Mouse (Mus musculus) forebrain, postnatal 0 days (tissue): ENCODE data around the gene Acsl1. TPM values are rescaled to one million over a fixed set of nuclear protein-coding genes. Genes with fewer than 3 reads are reported as not detected.

ENCODE experiments used
- ATAC-seq: fragments of 200-750 bp; cut with Nextera tagmentation; 2 replicates; pipeline ENCODE4 v1.8.0; 2017; ENCODE audit warnings: mild to moderate bottlenecking, moderate library complexity
- DNase-seq: peaks from one replicate; pipeline ENCODE4 v3.0.0-alpha.2; 2015
- H3K27ac ChIP-seq: fragments of 300-500 bp; sonication (generic); 2 replicates; pipeline ENCODE4 v1.5.1; 2014; ENCODE audit warnings: low read depth, mild to moderate bottlenecking, antibody characterized with exemption, low read length, moderate library complexity, mixed read lengths
- H3K27me3 ChIP-seq: fragments of 300-500 bp; sonication (generic); 2 replicates; pipeline ENCODE4 v1.6.1; 2014; ENCODE audit warnings: mild to moderate bottlenecking, low read length, mixed read lengths; ENCODE audit not compliant: insufficient read depth
- H3K36me3 ChIP-seq: fragments of 300-500 bp; sonication (generic); 2 replicates; pipeline ENCODE4 v1.6.1; 2014; ENCODE audit warnings: mild to moderate bottlenecking, moderate library complexity; ENCODE audit not compliant: insufficient read depth
- H3K4me1 ChIP-seq: fragments of 300-500 bp; sonication (generic); 2 replicates; pipeline ENCODE4 v1.6.1; 2014; ENCODE audit warnings: antibody characterized with exemption; ENCODE audit not compliant: insufficient read depth
- H3K4me2 ChIP-seq: fragments of 300-500 bp; sonication (generic); 2 replicates; pipeline ENCODE4 v1.6.1; 2014; ENCODE audit warnings: low read depth, mild to moderate bottlenecking, moderate library complexity
- H3K4me3 ChIP-seq: fragments of 300-500 bp; sonication (generic); 2 replicates; pipeline ENCODE4 v1.5.1; 2014; ENCODE audit warnings: low read depth, low read length, mixed read lengths
- H3K9ac ChIP-seq: fragments of 300-500 bp; sonication (generic); 2 replicates; pipeline ENCODE4 v1.6.1; 2014; ENCODE audit warnings: mild to moderate bottlenecking
- H3K9me3 ChIP-seq: fragments of 300-500 bp; sonication (generic); 2 replicates; pipeline ENCODE4 v1.6.1; 2016; ENCODE audit warnings: low read length
- CTCF ChIP-seq: sonication (generic); IDR thresholded peaks from 2 replicates; pipeline ENCODE4 v1.5.1; 2016; ENCODE audit warnings: antibody characterized with exemption, control low read depth, low read depth
- WGBS: fragments of 180-500 bp; shearing (Covaris S2); extraction: QIAGEN DNeasy Blood & Tissue Kit; methylation state at CpG from one replicate; pipeline ENCODE4 v1.1.7; 2014; 5-methylcytosine and 5-hydroxymethylcytosine counted together
- polyA plus RNA-seq: library from polyadenylated mRNA; unstranded; fragments of >200 nt; fragmentation: Nextera tagmentation; extraction: Ambion mirVana; gene quantifications from 2 replicates; pipeline ENCODE4 v1.2.1, GENCODE M21; 2015
- total RNA-seq: library from RNA; depleted of rRNA; stranded (reverse); fragments of >200 nt; gene quantifications from 2 replicates; pipeline ENCODE4 v1.2.3, GENCODE M21; 2014

Acsl1 gene
- total and polyA plus RNA-seq, 2 experiments from 2014 or later: 26.2 to 44.2 TPM

- no peak for DNase-seq
- TF ChIP-seq CTCF: no peak
- 88% methylated on average over 2 of the region's 2 CpGs for WGBS
- no peaks in the 10 kb centered on the region for H3K27me3 ChIP-seq
- no peak overlapping the region for H3K4me3 ChIP-seq
- H3K36me3 ChIP-seq: no peaks in the 10 kb centered on the region
- no peak overlapping the region for H3K9ac ChIP-seq
- no peaks in the 10 kb centered on the region for H3K9me3 ChIP-seq
- H3K4me1 ChIP-seq: peaks cover 3% of the 10 kb centered on the region; the same call in 1 of the 2 replicates
- ATAC-seq: no peak
- H3K27ac ChIP-seq: no peak overlapping the region
- H3K4me2 ChIP-seq: no peak overlapping the region
Measured at GRCm38 (mm10) chr8:46468400-46468799, 2.4 kb upstream of the Acsl1 start.

DNA sequence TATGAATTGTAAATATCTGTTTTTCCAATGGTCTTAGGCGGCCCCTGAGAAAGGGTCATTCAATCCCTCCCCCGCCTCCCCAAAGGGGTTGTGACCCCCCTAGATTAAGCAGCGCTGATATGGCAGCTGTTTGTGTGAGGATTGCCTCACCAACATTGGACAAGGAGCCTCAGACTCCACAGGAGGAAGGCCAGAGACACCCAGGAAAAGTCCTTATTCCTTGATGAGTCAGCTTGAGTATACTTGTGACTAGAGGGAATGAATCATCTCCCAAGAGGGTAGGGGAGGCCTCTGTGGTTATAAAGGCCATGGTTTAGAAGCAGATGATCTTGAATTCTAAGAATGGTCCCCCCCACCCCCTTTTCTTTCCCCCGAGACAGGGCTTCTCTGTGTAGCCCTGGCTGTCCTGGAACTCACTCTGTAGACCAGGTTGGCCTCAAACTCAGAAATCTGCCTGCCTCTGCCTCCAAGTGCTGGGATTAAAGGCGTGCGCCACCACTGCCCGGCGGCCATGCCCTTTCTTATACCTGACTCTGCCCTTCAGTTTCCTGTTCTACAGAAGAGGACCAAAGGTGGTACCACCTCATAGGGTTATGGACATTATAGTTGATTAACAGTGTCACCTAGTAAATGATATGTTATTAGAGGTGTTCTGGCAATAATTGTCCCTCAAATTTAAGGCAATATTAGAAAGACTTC lies 1.6 kb upstream of the Acsl1 start:
- Histone ChIP-seq H3K36me3 (no peaks in the 10 kb centered on the region), H3K9ac (no peak overlapping the region), H3K9me3 (no peaks in the 10 kb centered on the region), H3K4me3 (no peak overlapping the region), H3K27me3 (no peaks in the 10 kb centered on the region), H3K4me2 (no peak overlapping the region), H3K4me1 (peaks cover 3% of the 10 kb centered on the region; the same call in 1 of the 2 replicates), H3K27ac (no peak overlapping the region)
- no peak for TF ChIP-seq CTCF
- 93% methylated on average over 8 of the region's 8 CpGs for WGBS
- ATAC-seq: no peak
- DNase-seq: no peak

DNA sequence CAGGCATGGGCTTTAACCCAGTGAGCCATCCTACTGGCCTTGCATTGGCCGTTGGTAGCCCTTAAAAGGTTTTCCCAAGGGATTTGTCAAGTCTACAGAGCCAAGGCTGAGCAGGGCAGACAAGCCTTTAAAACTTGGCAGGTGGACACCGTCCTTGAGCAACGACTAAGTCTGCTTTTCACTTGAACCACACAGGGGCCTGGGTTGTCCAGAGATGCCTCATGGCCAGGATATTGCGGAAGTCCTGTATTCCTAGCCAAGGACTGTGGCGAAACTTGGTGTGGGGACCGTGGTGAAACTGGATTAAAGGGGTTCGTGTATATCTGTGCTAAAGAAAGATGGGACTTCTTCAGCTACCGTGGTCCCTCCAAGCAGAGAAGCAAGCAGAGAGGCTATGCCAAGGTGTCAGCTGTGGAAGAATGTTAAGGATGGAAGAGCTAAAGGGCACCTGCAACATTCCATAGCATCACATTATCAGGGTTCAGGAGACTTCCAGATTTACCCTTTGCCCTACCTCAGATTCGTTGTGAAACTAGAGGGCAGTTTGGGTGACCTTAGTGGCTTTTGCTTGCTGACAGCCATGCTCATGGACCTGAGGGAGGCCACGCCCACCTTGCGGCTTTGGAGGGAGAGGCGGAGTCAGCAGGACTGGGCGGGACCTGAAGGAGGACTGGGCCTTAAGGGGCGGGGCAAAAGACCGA lies 596 bp upstream of the Acsl1 start:
- WGBS: 39% methylated on average over 15 of the region's 15 CpGs
- Histone ChIP-seq H3K9me3 (no peaks in the 10 kb centered on the region), H3K27me3 (no peaks in the 10 kb centered on the region), H3K36me3 (no peaks in the 10 kb centered on the region), H3K4me1 (peaks cover 3% of the 10 kb centered on the region; the same call in 1 of the 2 replicates), H3K4me3 (peak overlapping the region; percentile 81), H3K4me2 (peak overlapping the region; percentile 80), H3K27ac (peak overlapping the region; percentile 90), H3K9ac (no peak overlapping the region; the same call in 1 of the 2 replicates)
- no peak for TF ChIP-seq CTCF
- peak; percentile 23 for ATAC-seq
- no peak for DNase-seq

DNA sequence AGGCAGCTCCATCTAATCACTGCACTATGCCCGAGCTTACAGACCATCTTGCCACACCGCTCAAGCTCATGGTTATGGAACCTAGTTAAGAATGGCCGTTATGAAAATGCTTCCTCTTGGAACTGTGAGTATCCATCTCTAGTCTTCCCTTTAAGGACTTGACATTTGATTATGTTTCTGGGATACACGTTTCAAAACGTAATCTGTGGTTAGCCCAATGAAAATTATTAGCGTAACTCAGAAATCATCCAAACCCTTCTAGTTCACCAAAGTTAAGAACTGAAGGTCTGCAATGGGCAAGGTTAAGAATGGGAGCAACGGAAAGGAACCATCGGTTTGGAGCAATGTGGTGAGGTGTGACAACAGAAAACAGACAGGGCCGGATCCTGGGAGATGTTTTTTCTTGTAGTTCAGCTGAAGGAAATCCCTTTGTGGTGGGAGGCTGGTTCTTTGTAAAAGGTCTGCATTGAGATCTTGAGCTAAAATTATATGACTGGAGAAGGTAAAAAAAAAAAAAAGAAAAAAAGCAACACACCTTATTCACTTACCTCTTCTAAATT lies 1.2 kb downstream of the Acsl1 start:
- Histone ChIP-seq H3K9me3 (no peaks in the 10 kb centered on the region), H3K4me3 (peak overlapping the region; percentile 81), H3K9ac (peak overlapping the region; percentile 94), H3K36me3 (no peaks in the 10 kb centered on the region), H3K4me2 (peak overlapping the region; percentile 80), H3K27ac (peak overlapping the region; percentile 90; the same call in 1 of the 2 replicates), H3K4me1 (peaks cover 3% of the 10 kb centered on the region; the same call in 1 of the 2 replicates), H3K27me3 (no peaks in the 10 kb centered on the region)
- TF ChIP-seq CTCF: no peak
- ATAC-seq: no peak
- DNase-seq: no peak
- 35% methylated on average over 9 of the region's 9 CpGs for WGBS

- Histone ChIP-seq H3K36me3 (no peaks in the 10 kb centered on the region), H3K4me1 (peaks cover 3% of the 10 kb centered on the region; the same call in 1 of the 2 replicates), H3K9ac (no peak overlapping the region), H3K9me3 (no peaks in the 10 kb centered on the region), H3K27ac (no peak overlapping the region), H3K27me3 (no peaks in the 10 kb centered on the region), H3K4me3 (no peak overlapping the region), H3K4me2 (no peak overlapping the region)
- DNase-seq: no peak
- TF ChIP-seq CTCF: no peak
- no peak for ATAC-seq
- 95% methylated on average over 3 of the region's 3 CpGs for WGBS
Measured at GRCm38 (mm10) chr8:46474120-46474519, 3.3 kb downstream of the Acsl1 start.

DNA sequence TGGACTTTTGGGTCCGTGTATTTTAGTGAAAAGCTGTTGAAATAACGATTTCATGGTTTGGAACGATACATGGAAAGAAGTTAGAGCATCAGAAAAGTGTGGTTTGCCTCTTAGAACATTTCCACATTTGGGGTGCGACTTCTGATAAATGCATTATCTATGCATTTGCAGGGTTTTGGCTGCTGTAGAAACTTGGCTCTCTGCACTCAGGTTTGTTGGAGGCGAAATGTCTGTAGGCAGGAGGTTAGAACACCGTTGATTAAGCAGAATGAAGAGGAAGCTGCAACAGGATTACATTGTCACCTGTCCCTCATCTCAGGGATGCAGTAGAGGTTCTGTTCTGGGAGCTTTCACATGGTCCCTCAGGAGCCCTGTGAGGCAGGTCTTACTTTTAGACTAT lies 3.8 kb downstream of the Acsl1 start:
- Histone ChIP-seq H3K4me2 (no peak overlapping the region), H3K9ac (no peak overlapping the region), H3K27ac (no peak overlapping the region), H3K9me3 (no peaks in the 10 kb centered on the region), H3K27me3 (no peaks in the 10 kb centered on the region), H3K4me3 (no peak overlapping the region), H3K4me1 (peaks cover 3% of the 10 kb centered on the region; the same call in 1 of the 2 replicates), H3K36me3 (no peaks in the 10 kb centered on the region)
- WGBS: 90% methylated on average over 6 of the region's 6 CpGs
- ATAC-seq (no peak), DNase-seq (no peak)
- TF ChIP-seq CTCF: no peak

DNA sequence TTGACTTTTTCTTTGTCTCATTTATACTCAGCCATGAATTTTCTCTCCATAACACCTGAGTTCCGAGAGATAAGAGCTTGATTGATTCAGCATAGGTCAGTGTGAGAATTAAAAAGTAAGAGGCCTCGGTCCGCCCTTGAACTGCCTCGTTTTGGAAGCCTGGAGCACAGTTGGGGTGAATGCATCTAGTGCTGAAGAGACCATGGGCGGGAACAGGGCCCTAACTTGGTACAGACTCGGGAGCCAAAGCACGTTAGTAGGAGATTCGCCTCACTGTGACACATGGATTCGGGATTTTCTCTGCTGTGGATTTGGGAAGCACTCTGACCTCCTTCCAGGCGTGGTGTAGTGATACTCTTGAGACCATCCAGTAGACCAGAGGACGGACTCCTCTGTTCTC lies 4.6 kb downstream of the Acsl1 start:
- no peaks in the 10 kb centered on the region for H3K27me3 ChIP-seq
- no peaks in the 10 kb centered on the region for H3K9me3 ChIP-seq
- no peak for DNase-seq
- H3K9ac ChIP-seq: no peak overlapping the region
- no peak for TF ChIP-seq CTCF
- H3K4me2 ChIP-seq: no peak overlapping the region
- 86% methylated on average over 11 of the region's 11 CpGs for WGBS
- no peaks in the 10 kb centered on the region for H3K36me3 ChIP-seq
- peaks cover 3% of the 10 kb centered on the region; the same call in 1 of the 2 replicates for H3K4me1 ChIP-seq
- H3K27ac ChIP-seq: no peak overlapping the region
- no peak overlapping the region for H3K4me3 ChIP-seq
- ATAC-seq: no peak
